Mouse (Mus musculus): Measurements from ENCODE around the gene Arf6. TPM values are rescaled to one million over a fixed set of nuclear protein-coding genes. Genes with fewer than 3 reads are reported as not detected.
A peak's percentile ranks its signal among the peaks of the same experiment; 100 is the strongest.

The Arf6 gene
- polyA plus RNA-seq (2012; rRNA removed): 32.4 and 37.2 TPM in 2 replicates

DNA sequence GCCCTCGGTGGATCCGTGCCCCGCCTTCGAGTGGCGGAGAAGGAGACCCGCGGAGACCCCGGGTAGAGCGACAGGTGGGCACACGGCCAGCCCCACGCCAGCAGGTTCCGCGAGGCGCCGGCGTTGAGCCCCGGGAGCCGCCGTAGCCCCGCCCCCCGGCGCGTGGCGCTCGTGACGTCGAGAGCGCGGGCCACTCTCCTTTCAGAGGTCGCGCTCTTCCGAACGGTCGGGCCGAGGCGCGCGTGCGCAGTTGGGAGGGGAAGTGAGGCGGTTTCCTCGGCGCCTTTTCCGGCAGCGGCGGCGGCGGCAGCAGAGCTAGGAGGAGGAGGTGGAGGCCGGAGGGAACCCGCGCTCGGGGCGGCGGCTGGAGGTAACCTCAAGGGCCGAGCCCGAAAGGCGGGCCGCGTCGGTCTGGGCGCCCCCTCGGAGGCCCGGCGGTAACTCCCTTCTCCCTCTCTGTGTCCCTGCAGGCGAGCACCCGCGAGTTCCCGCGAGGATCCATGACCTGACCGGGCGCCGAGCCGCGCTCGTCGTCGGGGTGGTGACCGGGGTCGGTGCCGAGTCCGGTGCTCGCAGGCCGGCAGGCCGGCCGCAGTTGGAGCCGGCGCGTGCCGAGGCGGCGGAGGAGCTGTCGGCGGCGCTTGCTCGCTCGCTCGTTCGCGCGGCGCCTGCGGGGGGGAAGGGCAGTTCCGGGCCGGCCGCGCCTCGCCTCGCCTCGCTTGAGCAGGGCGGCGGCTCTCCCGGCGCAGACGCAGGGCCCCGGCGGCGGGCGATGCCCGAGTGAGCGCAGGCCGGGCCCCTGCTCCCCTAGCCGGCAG, at the start of gene Arf6, which contains the start of gene Gm9887:
Arf6 (plus strand) TSS at position 297 of the 818 bp plus-strand sequence.
Gm9887 (minus strand) TSS at position 605 of the 818 bp plus-strand sequence.
- H3K4me3 ChIP-seq (ENCODE audit: control insufficient read depth, low read depth, low read length): peak within 1 kb of the TSS; percentile 83
- H3K27ac ChIP-seq (ENCODE audit: control insufficient read depth, insufficient read depth, low read depth, low read length): peak within 1 kb of the TSS; percentile 93
- peak; percentile 83 for TF ChIP-seq POLR2A (IDR thresholded peaks at IDR 0.05; ENCODE audit: control insufficient read depth, low read depth, low read length)
- TF ChIP-seq CTCF (IDR thresholded peaks at IDR 0.05; ENCODE audit: control insufficient read depth, insufficient read depth, insufficient replicate concordance, low read depth, low read length): no peak
- H3K36me3 ChIP-seq (ENCODE audit: control insufficient read depth, insufficient read depth, low read length): peaks cover 3% of the 10 kb centered on the region
- H3K27me3 ChIP-seq (ENCODE audit: control insufficient read depth, insufficient read depth, low read length): no peaks in the 10 kb centered on the region
- H3K4me1 ChIP-seq (ENCODE audit: control insufficient read depth, insufficient read depth, low read length): peaks cover 11% of the 10 kb centered on the region

DNA sequence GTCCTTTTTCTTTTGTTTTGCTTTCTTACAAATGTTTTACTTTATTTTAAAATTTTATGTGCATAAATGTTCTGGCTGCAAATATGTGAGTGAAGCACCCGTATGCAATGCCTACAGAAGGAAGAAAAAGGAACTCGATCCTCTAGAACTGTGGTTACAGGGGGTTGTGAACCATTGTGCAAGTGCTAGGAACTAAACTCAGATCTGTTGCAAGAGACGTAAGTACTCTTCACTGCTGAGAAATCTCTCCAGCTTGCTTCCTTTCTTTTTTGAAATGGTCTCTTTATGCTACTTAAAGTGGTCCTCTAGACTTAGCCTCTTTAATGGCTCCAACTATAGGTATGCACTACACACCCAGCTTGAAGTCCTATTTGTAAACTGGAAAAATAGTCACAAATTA, 40.8 kb upstream of the Arf6 start:
- TF ChIP-seq CTCF (IDR thresholded peaks at IDR 0.05; ENCODE audit: control insufficient read depth, insufficient read depth, insufficient replicate concordance, low read depth, low read length) (no peak), POLR2A (IDR thresholded peaks at IDR 0.05; ENCODE audit: control insufficient read depth, low read depth, low read length) (no peak)
- H3K27me3 ChIP-seq (ENCODE audit: control insufficient read depth, insufficient read depth, low read length): no peaks in the 10 kb centered on the region
- H3K27ac ChIP-seq (ENCODE audit: control insufficient read depth, insufficient read depth, low read depth, low read length): no peak overlapping the region
- no peaks in the 10 kb centered on the region for H3K36me3 ChIP-seq (ENCODE audit: control insufficient read depth, insufficient read depth, low read length)
- no peaks in the 10 kb centered on the region for H3K4me1 ChIP-seq (ENCODE audit: control insufficient read depth, insufficient read depth, low read length)
- H3K4me3 ChIP-seq (ENCODE audit: control insufficient read depth, low read depth, low read length): no peak overlapping the region

GRCm38 (mm10) chr12:69332147-69332546, 39.8 kb upstream of the Arf6 start:
- Histone ChIP-seq H3K36me3 (ENCODE audit: control insufficient read depth, insufficient read depth, low read length) (0 out of 2 replicates have a peak, but pooled peaks cover 2% of the 10 kb centered on the region), H3K4me3 (ENCODE audit: control insufficient read depth, low read depth, low read length) (no peak overlapping the region), H3K27ac (ENCODE audit: control insufficient read depth, insufficient read depth, low read depth, low read length) (no peak overlapping the region), H3K27me3 (ENCODE audit: control insufficient read depth, insufficient read depth, low read length) (no peaks in the 10 kb centered on the region), H3K4me1 (ENCODE audit: control insufficient read depth, insufficient read depth, low read length) (no peaks in the 10 kb centered on the region)
- no peak for TF ChIP-seq POLR2A (IDR thresholded peaks at IDR 0.05; ENCODE audit: control insufficient read depth, low read depth, low read length)

- Histone ChIP-seq H3K4me1 (ENCODE audit: control insufficient read depth, insufficient read depth, low read length) (no peaks in the 10 kb centered on the region), H3K27ac (ENCODE audit: control insufficient read depth, insufficient read depth, low read depth, low read length) (no peak overlapping the region), H3K36me3 (ENCODE audit: control insufficient read depth, insufficient read depth, low read length) (peaks cover 3% of the 10 kb centered on the region; the same call in 1 of the 2 replicates), H3K4me3 (ENCODE audit: control insufficient read depth, low read depth, low read length) (no peak overlapping the region), H3K27me3 (ENCODE audit: control insufficient read depth, insufficient read depth, low read length) (no peaks in the 10 kb centered on the region)
- TF ChIP-seq POLR2A (IDR thresholded peaks at IDR 0.05; ENCODE audit: control insufficient read depth, low read depth, low read length) (no peak), CTCF (IDR thresholded peaks at IDR 0.05; ENCODE audit: control insufficient read depth, insufficient read depth, insufficient replicate concordance, low read depth, low read length) (no peak)
These were observed 38.4 kb upstream of the Arf6 start for GRCm38 (mm10) chr12:69333547-69333946.

GRCm38 (mm10) chr12:69349928-69350327, 22.0 kb upstream of the Arf6 start:
- H3K27me3 ChIP-seq (ENCODE audit: control insufficient read depth, insufficient read depth, low read length): no peaks in the 10 kb centered on the region
- H3K36me3 ChIP-seq (ENCODE audit: control insufficient read depth, insufficient read depth, low read length): peaks cover 4% of the 10 kb centered on the region
- H3K27ac ChIP-seq (ENCODE audit: control insufficient read depth, insufficient read depth, low read depth, low read length): no peak overlapping the region
- no peaks in the 10 kb centered on the region for H3K4me1 ChIP-seq (ENCODE audit: control insufficient read depth, insufficient read depth, low read length)
- TF ChIP-seq CTCF (IDR thresholded peaks at IDR 0.05; ENCODE audit: control insufficient read depth, insufficient read depth, insufficient replicate concordance, low read depth, low read length): no peak
- no peak for TF ChIP-seq POLR2A (IDR thresholded peaks at IDR 0.05; ENCODE audit: control insufficient read depth, low read depth, low read length)
- no peak overlapping the region for H3K4me3 ChIP-seq (ENCODE audit: control insufficient read depth, low read depth, low read length)

DNA sequence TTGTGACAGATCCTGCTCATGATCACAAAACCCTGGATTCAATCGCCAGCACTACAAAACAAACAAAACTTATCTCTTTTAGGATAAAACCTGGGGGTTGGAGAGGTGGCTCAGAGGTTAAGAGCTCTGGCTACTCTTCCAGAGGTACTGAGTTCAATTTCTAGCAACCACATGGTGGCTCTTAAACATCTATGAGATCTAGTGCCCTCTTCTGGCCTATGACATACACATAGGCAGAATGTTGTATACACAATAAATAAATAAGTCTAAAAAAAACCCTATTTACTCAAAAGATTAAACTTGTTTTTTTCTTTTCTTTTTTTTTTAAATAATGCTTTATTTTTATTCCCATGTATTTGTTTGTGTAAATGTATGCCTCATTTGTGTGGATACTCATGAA, 20.3 kb upstream of the Arf6 start:
- H3K36me3 ChIP-seq (ENCODE audit: control insufficient read depth, insufficient read depth, low read length): peaks cover 2% of the 10 kb centered on the region
- no peak for TF ChIP-seq CTCF (IDR thresholded peaks at IDR 0.05; ENCODE audit: control insufficient read depth, insufficient read depth, insufficient replicate concordance, low read depth, low read length)
- no peak for TF ChIP-seq POLR2A (IDR thresholded peaks at IDR 0.05; ENCODE audit: control insufficient read depth, low read depth, low read length)
- H3K27ac ChIP-seq (ENCODE audit: control insufficient read depth, insufficient read depth, low read depth, low read length): no peak overlapping the region
- H3K27me3 ChIP-seq (ENCODE audit: control insufficient read depth, insufficient read depth, low read length): no peaks in the 10 kb centered on the region
- no peaks in the 10 kb centered on the region for H3K4me1 ChIP-seq (ENCODE audit: control insufficient read depth, insufficient read depth, low read length)
- H3K4me3 ChIP-seq (ENCODE audit: control insufficient read depth, low read depth, low read length): no peak overlapping the region

DNA sequence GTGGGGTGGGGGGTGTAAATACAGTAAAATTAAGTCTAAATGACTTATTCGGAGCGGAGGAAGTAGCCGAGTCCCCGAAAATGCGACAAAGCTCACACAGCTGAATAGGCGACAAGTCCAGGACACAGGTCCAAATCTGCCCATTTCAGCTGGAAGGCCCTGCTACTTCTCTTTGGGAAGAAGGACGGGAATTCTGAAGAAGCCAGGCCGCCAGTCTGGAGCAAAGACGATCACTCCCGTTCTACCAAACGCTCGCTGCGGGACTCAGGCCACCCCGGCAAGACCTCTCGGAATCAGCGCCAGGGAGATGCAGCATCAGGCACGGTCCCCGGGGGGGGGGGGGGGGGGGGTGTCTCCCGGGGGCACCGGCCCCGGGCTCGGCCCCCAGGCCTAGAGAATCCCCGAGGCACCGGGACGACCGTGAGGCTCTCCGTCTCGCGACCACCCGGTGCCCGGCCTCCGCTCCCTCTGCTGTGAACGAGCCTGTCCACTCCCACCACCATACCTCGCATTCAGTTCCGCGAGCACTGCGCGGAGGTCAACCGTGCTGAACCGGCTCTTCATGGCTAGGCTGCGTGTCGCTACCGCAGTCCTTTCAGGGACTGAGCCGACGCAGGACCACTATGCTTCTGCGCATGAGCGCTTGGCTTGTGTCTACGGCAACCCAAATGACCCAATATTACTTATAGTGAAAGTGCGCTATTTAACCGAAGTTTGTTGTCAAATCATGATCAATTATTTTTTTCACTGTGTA, 15.2 kb upstream of the Arf6 start, which contains the start of gene Nemf:
Nemf (minus strand) TSS at position 620 of the 754 bp plus-strand sequence.
- Histone ChIP-seq H3K27me3 (ENCODE audit: control insufficient read depth, insufficient read depth, low read length) (no peaks in the 10 kb centered on the region), H3K36me3 (ENCODE audit: control insufficient read depth, insufficient read depth, low read length) (no peaks in the 10 kb centered on the region; the same call in 1 of the 2 replicates), H3K27ac (ENCODE audit: control insufficient read depth, insufficient read depth, low read depth, low read length) (peak within 1 kb of the TSS; percentile 93), H3K4me1 (ENCODE audit: control insufficient read depth, insufficient read depth, low read length) (no peaks in the 10 kb centered on the region), H3K4me3 (ENCODE audit: control insufficient read depth, low read depth, low read length) (peak within 1 kb of the TSS; percentile 99)
- TF ChIP-seq POLR2A (IDR thresholded peaks at IDR 0.05; ENCODE audit: control insufficient read depth, low read depth, low read length) (peak; percentile 98), CTCF (IDR thresholded peaks at IDR 0.05; ENCODE audit: control insufficient read depth, insufficient read depth, insufficient replicate concordance, low read depth, low read length) (no peak)
